Mouse (Mus musculus) frontal cortex, postnatal 14 days (tissue): Measurements from ENCODE around the gene Gm4981.
"Not testable (repeated sequence)": the region's sequence is repeated elsewhere in the genome, so short reads cannot be mapped to it uniquely, and the experiment has no call there.

Source experiments
- DNase-seq, 2 experiments: peaks; one replicate each; pipeline ENCODE4 v3.0.0; 2022; ENCODE audit warnings: low spot score in 2 of 2

Gene Gm4981

DNA sequence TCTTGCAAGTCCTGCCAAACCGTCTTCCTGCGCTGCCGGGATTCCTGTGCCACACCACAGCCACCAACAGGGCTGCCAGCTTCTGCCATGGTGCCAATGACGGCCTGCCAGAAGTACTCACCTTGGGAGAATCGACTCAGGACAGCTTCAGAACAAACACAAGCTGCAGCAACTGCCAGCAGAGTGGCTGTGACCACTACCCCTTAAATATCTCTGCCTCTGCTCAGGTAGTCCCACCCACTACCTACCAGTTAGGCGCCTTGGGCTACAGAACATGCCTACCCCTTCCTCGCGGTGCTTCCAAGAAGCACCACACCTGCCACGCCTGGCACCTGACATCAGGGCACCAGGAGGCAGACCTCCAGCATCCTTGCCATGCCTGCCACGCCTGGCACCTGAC is at the start of gene Gm4981:
Gm4981 (minus strand) TSS at position 89 of the 400 bp plus-strand sequence.
- no peak for DNase-seq

DNA sequence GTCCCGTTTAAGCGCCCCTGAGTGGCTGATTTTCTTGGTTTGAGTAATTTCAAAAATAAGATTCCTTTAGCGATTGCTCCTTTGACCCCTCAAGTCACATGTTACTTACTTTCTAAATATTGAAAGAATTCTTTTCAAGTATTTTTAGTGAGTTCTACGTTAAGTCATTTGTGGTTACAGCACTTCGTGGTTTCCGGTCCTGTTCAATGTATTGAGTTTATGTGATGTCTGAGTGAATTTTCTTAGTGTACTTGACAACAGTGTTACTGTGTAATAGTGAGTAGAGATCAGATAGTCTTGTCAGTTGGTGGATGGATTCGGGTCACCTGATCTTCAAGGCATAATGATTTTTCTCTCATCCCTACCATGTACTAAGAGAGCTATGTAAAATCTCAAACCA is 45.7 kb upstream of the Gm4981 start:
- DNase-seq = no peak

- DNase-seq = no peak
Observed at GRCm38 (mm10) chr10:58258466-58258865, 22.0 kb upstream of the Gm4981 start.

DNA sequence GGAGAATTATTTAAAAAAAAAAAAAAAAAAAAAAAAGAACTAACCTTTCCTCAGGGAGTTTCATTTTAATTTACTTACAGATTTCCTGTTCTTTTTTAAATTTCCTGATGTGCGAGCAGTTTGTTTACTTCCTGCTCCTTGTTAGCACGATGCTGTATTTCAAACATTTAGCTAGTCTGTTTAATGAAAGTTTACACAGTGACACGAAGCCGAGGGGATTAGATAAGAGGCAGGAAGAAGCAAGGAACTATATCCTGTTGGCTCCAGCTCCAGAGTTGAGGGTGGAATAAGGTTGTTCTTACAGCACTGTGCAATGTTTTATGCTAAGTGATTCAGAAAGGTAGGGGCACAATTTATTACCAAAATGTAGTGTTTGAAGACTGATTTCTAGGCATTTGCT is 19.5 kb upstream of the Gm4981 start:
- no peak for DNase-seq

- peak; percentile 84 to 86 for DNase-seq
Observed at GRCm38 (mm10) chr10:58255213-58255892, 18.9 kb upstream of the Gm4981 start, which contains the start of gene Gcc2. Gcc2 (plus strand) TSS chr10:58255497.

- no peak for DNase-seq
Observed at GRCm38 (mm10) chr10:58254635-58255175, 18.2 kb upstream of the Gm4981 start.

GRCm38 (mm10) chr10:58249535-58249934 is 13.0 kb upstream of the Gm4981 start:
- DNase-seq = no peak

GRCm38 (mm10) chr10:58238984-58239740 is 2.7 kb upstream of the Gm4981 start:
- peak; percentile 43 to 44 for DNase-seq

- not testable (repeated sequence) for DNase-seq
Observed at GRCm38 (mm10) chr10:58234985-58235384, 1.5 kb downstream of the Gm4981 start.

- DNase-seq = not testable (repeated sequence)
Observed at GRCm38 (mm10) chr10:58233740-58234121, 2.8 kb downstream of the Gm4981 start.

DNA sequence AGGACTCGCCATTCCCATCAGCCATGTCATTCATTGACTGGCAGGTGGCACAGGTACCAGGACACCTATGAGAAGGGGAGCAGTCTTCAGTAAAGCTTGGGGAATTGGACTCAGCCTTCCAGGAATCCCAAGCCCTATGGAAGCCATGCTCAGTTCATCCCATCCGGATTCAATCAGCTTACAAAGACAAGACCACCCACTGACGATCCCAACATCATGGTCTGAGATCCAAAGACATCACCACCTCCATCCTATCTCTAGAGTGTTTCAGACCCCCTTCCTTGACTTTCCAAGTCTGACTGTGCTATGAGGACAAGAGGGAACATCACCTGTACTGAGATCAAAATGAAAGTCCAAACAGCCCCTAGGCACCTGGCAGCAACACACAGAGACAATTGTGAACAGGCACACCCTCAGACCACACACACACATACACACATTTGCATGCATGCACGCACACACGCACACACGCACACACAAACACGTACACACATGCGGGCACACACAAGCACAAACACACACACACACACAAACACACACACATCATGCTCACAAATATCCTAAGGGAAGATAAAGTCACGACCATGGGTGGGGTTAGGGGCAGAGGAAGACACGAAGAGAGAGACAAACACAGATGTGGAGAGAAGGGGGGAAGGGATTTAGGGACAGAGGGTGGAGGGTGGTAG is 3.3 kb downstream of the Gm4981 start:
- not testable (repeated sequence) for DNase-seq

GRCm38 (mm10) chr10:58232641-58232969 is 3.9 kb downstream of the Gm4981 start, which contains the start of gene Duxf3:
Duxf3 (minus strand) TSS chr10:58232675.
- DNase-seq = not testable (repeated sequence)

GRCm38 (mm10) chr10:58231779-58232640 is 4.5 kb downstream of the Gm4981 start:
- peak; percentile 59 to 73 for DNase-seq

DNA sequence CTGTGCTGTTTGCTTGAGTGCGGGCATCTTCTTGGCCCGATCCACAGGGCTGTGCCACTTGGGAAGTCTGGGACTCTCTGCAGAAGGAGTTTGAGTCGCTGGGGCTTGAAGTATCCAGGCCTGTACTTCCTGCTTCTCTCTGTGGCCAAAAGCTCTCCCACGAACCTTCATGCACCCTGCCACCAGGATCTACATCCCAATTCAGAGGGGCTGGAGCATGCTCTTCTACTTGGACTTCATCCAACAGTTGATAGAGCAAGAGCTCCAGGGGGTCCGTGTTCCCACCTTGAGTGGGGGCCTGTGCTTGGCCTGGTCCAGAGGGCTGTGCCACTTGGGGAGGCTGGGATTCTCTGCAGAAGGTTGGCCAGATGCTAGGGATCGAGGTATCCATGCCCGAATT is 5.4 kb downstream of the Gm4981 start:
- not testable (repeated sequence) for DNase-seq

DNA sequence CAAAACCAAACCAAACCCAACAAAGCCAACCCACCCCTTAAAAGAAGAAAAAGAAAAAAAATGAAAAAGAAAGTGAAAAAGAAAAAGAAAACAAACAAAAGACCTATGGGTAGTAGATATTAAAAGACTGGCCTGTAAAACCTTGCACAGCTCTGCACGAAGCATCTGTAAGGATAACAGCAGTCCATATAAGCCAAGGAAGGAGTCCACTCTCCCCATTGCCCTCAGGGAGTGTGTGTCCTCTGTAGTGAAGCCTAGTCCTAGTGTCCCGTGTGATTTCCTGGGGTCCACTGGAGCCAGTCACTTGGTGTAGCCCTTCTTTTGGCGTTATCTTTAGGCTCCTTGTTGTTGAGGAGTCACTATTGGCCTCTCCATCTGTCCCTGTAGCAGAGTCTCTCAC is 6.5 kb downstream of the Gm4981 start:
- not testable (repeated sequence) for DNase-seq

DNA sequence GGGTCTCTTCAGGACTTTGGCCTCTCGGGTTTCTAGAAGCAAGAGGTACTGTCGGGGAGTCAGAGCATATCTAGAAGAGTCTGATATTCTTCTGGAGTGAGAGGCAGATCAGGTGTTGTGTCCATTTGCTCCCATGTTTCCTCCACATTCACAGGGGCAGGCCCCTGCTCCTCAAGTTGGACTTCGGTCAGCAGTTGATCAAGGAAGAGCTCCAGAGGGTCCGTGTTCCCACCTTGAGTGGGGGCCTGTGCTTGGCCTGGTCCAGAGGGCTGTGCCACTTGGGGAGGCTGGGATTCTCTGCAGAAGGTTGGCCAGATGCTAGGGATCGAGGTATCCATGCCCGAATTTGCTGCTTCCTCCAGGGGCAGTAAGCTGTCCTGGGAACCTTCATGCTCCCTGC is 8.7 kb downstream of the Gm4981 start:
- not testable (repeated sequence) for DNase-seq

DNA sequence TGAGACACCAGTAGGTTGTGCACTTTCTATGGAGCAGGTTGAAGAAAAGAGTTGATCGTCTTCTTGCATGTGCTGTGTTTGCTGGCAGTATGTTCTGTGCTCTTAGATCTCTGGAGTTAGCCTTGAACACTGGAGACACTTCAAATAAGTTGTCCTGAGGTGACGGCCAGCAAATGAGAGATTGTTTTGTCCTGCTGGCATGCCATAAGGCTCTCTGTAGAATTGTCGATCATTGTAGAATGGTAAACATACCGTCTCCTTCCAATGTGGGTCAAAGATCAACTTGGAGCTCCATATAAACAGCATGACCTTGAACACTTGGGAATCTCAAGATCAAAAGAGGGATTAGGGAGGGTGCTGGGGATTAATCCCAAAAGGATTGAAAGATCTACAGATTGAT is 10.1 kb downstream of the Gm4981 start:
- not testable (repeated sequence) for DNase-seq

GRCm38 (mm10) chr10:58224827-58225785 is 11.4 kb downstream of the Gm4981 start, which contains the start of gene AW822073:
AW822073 (minus strand) TSS chr10:58224930.
- not testable (repeated sequence) for DNase-seq

GRCm38 (mm10) chr10:58223972-58224805 is 12.3 kb downstream of the Gm4981 start:
- DNase-seq = peak; percentile 50 to 59
